Mouse (Mus musculus) retina, embryonic 14.5 days (tissue): ENCODE data around the gene Scfd2.

Source experiments
- DNase-seq: peaks from one replicate; pipeline ENCODE4 v3.0.0-alpha.2; 2015; ENCODE audit warnings: low spot score

Scfd2 gene

GRCm38 (mm10) chr5:74277216-74277615 lies 254.3 kb downstream of the Scfd2 start:
- no peak for DNase-seq

GRCm38 (mm10) chr5:74273313-74273712 lies 258.2 kb downstream of the Scfd2 start:
- DNase-seq: no peak

- DNase-seq: no peak
Observed at GRCm38 (mm10) chr5:74267736-74268369, 263.7 kb downstream of the Scfd2 start.

GRCm38 (mm10) chr5:74267196-74267595 lies 264.4 kb downstream of the Scfd2 start:
- no peak for DNase-seq

- DNase-seq: no peak
Observed at GRCm38 (mm10) chr5:74266476-74266819, 265.1 kb downstream of the Scfd2 start.

- no peak for DNase-seq
Observed at GRCm38 (mm10) chr5:74265601-74266475, 265.7 kb downstream of the Scfd2 start.

- DNase-seq: peak; percentile 45
Observed at GRCm38 (mm10) chr5:74265151-74265550, 266.4 kb downstream of the Scfd2 start.

- no peak for DNase-seq
Observed at GRCm38 (mm10) chr5:74264541-74264940, 267.0 kb downstream of the Scfd2 start.

- DNase-seq: no peak
Observed at GRCm38 (mm10) chr5:74261016-74261415, 270.5 kb downstream of the Scfd2 start.

- DNase-seq: peak; percentile 38
Observed at GRCm38 (mm10) chr5:74260378-74260809, 271.2 kb downstream of the Scfd2 start.

- no peak for DNase-seq
Observed at GRCm38 (mm10) chr5:74256705-74257104, 274.9 kb downstream of the Scfd2 start.

GRCm38 (mm10) chr5:74254996-74255395 lies 276.6 kb downstream of the Scfd2 start:
- no peak for DNase-seq

GRCm38 (mm10) chr5:74253724-74254328 lies 277.7 kb downstream of the Scfd2 start:
- no peak for DNase-seq

- DNase-seq: no peak
Observed at GRCm38 (mm10) chr5:74252672-74253286, 278.8 kb downstream of the Scfd2 start.

- no peak for DNase-seq
Observed at GRCm38 (mm10) chr5:74250947-74251346, 280.6 kb downstream of the Scfd2 start.

- DNase-seq: no peak
Observed at GRCm38 (mm10) chr5:74250308-74250707, 281.3 kb downstream of the Scfd2 start.

GRCm38 (mm10) chr5:74249794-74250193 lies 281.8 kb downstream of the Scfd2 start:
- DNase-seq: no peak

- no peak for DNase-seq
Observed at GRCm38 (mm10) chr5:74246971-74247370, 284.6 kb downstream of the Scfd2 start.

GRCm38 (mm10) chr5:74246453-74246852 lies 285.1 kb downstream of the Scfd2 start:
- no peak for DNase-seq

GRCm38 (mm10) chr5:74245641-74246145 lies 285.9 kb downstream of the Scfd2 start:
- no peak for DNase-seq

GRCm38 (mm10) chr5:74244406-74245019 lies 287.0 kb downstream of the Scfd2 start:
- no peak for DNase-seq

GRCm38 (mm10) chr5:74242654-74243053 lies 288.9 kb downstream of the Scfd2 start:
- no peak for DNase-seq
